ENCODE assay signal across 34 mouse cellular contexts in the genomic region with DNA sequence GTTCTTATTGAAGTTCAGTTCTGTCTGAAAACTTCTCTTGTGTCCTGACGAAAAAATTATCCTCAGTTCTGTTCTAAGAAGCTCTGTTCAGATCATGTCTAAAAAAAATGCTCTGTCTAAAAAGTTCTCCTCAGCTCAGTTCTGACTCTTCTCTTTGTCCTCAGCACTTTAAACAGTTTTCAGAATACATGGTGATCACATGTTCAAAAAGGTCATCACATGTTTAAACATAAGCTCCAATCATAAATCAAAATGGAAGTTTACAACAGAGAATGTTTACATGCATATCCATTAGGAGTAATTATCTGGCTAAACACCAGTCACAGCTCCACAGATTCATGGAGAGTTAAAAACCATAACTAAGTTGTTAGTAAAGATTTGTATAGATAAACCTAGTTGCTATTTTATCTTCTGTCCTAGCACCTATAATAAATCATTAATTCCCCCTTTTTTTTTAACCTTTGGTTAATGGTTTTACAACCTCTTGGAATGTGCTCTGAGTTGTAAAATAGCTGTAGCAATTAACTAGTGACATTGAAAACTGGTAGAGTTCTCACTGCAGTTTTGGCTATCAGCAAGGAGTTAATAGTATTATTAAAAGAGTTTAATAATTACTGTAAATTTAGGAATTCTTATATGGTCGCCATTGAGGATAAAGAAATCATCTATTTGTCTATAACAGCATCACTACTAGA. TPM values are rescaled to one million over a fixed set of nuclear protein-coding genes. Genes with fewer than 3 reads are reported as not detected.
DNase-seq lines count a peak whose midpoint lies in the region; ATAC-seq and TF ChIP-seq lines count a peak whose summit lies in the region.
"Had no signal": no experiment of that assay in that cellular context is flagged by ENCODE, and none has a peak within 500 bp of the region (broad histone marks: within the 10 kb centered on the region; RNA-seq: fewer than 3 reads in every experiment).

No protein-coding gene starts in this region.

- no peak for DNase-seq in forebrain, embryonic 10.5 days (ENCODE audit: extremely low spot score, low spot score)
- DNase-seq in forebrain, postnatal 0 days = no peak
- DNase-seq in liver = no peak
- DNase-seq: adrenal gland, postnatal 14 days; cerebellum, adult 11 months; cerebellum, adult 9-10 months; cerebellum, postnatal 36 days; gastrocnemius, postnatal 36 days; heart, adult 18-20 months; heart, postnatal 36 days; kidney, adult 8-10 months; kidney, postnatal 14 days; layer of hippocampus, adult 9-11 months; lung, adult 2 months; lung, postnatal 10 days; midbrain, embryonic 14.5 days; thymus, adult 2 months; thymus, postnatal 36 days had no signal

- H3K4me1 ChIP-seq in forebrain, embryonic 10.5 days = peaks cover 29% of the 10 kb centered on the region
- no peaks in the 10 kb centered on the region for H3K4me1 ChIP-seq in forebrain, postnatal 0 days (ENCODE audit: insufficient read depth)
- H3K4me1 ChIP-seq in liver, embryonic 12.5 days = peaks cover 62% of the 10 kb centered on the region
- H3K4me1 ChIP-seq in intestine, embryonic 15.5 days (replicated peaks) = no peaks in the 10 kb centered on the region; the same call in 1 of the 2 replicates
- no peaks in the 10 kb centered on the region; the same call in 1 of the 2 replicates for H3K4me1 ChIP-seq in limb, embryonic 12.5 days (replicated peaks)
- H3K4me1 ChIP-seq: embryonic facial prominence, embryonic 15.5 days had no signal

- no peak overlapping the region for H3K4me3 ChIP-seq in forebrain, embryonic 10.5 days
- H3K4me3 ChIP-seq in forebrain, postnatal 0 days (ENCODE audit: low read depth, low read length) = no peak overlapping the region
- H3K4me3 ChIP-seq in liver, embryonic 12.5 days = no peak overlapping the region
- no peak overlapping the region for H3K4me3 ChIP-seq in intestine, embryonic 15.5 days (replicated peaks)
- no peak overlapping the region for H3K4me3 ChIP-seq in limb, embryonic 12.5 days (replicated peaks)
- H3K4me3 ChIP-seq: embryonic facial prominence, embryonic 15.5 days had no signal

- H3K27me3 ChIP-seq in forebrain, embryonic 10.5 days (ENCODE audit: poor library complexity, severe bottlenecking) = peaks cover 59% of the 10 kb centered on the region
- H3K27me3 ChIP-seq in forebrain, postnatal 0 days (ENCODE audit: insufficient read depth, low read length) = no peaks in the 10 kb centered on the region
- H3K27me3 ChIP-seq in liver, embryonic 12.5 days (replicated peaks) = no peaks in the 10 kb centered on the region
- no peaks in the 10 kb centered on the region for H3K27me3 ChIP-seq in intestine, embryonic 15.5 days (replicated peaks)
- H3K27me3 ChIP-seq in limb, embryonic 12.5 days = no peaks in the 10 kb centered on the region
- H3K27me3 ChIP-seq: embryonic facial prominence, embryonic 15.5 days had no signal

- H3K4me2 ChIP-seq in forebrain, postnatal 0 days (ENCODE audit: low read depth) = no peak overlapping the region
- H3K4me2 ChIP-seq in liver, embryonic 12.5 days = no peak overlapping the region
- H3K4me2 ChIP-seq in intestine, embryonic 15.5 days (replicated peaks) = 0 out of 2 replicates have a peak overlapping the region, but pooled peaks have one; percentile 6
- H3K4me2 ChIP-seq in limb, embryonic 12.5 days = no peak overlapping the region
- H3K4me2 ChIP-seq: embryonic facial prominence, embryonic 15.5 days; heart, embryonic 11.5 days; hindbrain, embryonic 14.5 days; liver, embryonic 11.5 days had no signal

- 0 out of 2 replicates have a peak overlapping the region, but pooled peaks have one; percentile 48 for H3K27ac ChIP-seq in forebrain, embryonic 10.5 days
- H3K27ac ChIP-seq in forebrain, postnatal 0 days (ENCODE audit: low read depth, low read length) = no peak overlapping the region
- H3K27ac ChIP-seq in liver, embryonic 12.5 days = 0 out of 2 replicates have a peak overlapping the region, but pooled peaks have one; percentile 1
- H3K27ac ChIP-seq in intestine, embryonic 15.5 days = peak overlapping the region; percentile 72
- 0 out of 2 replicates have a peak overlapping the region, but pooled peaks have one; percentile 12 for H3K27ac ChIP-seq in limb, embryonic 12.5 days
- H3K27ac ChIP-seq: embryonic facial prominence, embryonic 15.5 days; hindbrain, embryonic 14.5 days; macrophage had no signal

- ATAC-seq in forebrain, postnatal 0 days = no peak
- no peak for ATAC-seq in liver, embryonic 12.5 days
- ATAC-seq in intestine, embryonic 15.5 days = peak; percentile 69
- no peak for ATAC-seq in limb, embryonic 12.5 days (ENCODE audit: insufficient number of reproducible peaks, insufficient read depth, low FRiP score, low TSS enrichment, low read depth)
- no peak for ATAC-seq in erythroid progenitor cell, adult 5-6 weeks (replicated peaks; ENCODE audit: low FRiP score, poor library complexity, severe bottlenecking)
- ATAC-seq: CD4-positive, CD25-positive, alpha-beta regulatory T cell, adult 4 months had no signal

- no peaks in the 10 kb centered on the region for H3K9me3 ChIP-seq in forebrain, embryonic 10.5 days
- H3K9me3 ChIP-seq in forebrain, postnatal 0 days (ENCODE audit: low read length) = no peaks in the 10 kb centered on the region
- no peaks in the 10 kb centered on the region for H3K9me3 ChIP-seq in liver, embryonic 12.5 days (replicated peaks)
- H3K9me3 ChIP-seq in intestine, embryonic 15.5 days = no peaks in the 10 kb centered on the region
- H3K9me3 ChIP-seq in limb, embryonic 12.5 days = no peaks in the 10 kb centered on the region
- H3K9me3 ChIP-seq: embryonic facial prominence, embryonic 15.5 days had no signal

- WGBS in forebrain, embryonic 10.5 days = 42% methylated on average over 2 of the region's 2 CpGs
- WGBS in forebrain, postnatal 0 days = 34% methylated on average over 2 of the region's 2 CpGs
- 50% methylated on average over 2 of the region's 2 CpGs for WGBS in liver, embryonic 12.5 days (ENCODE audit: insufficient replicate concordance)
- 12% methylated on average over 2 of the region's 2 CpGs for WGBS in intestine, embryonic 15.5 days
- WGBS in limb, embryonic 12.5 days = 24% methylated on average over 2 of the region's 2 CpGs

- no peaks in the 10 kb centered on the region for H3K36me3 ChIP-seq in forebrain, embryonic 10.5 days (replicated peaks)
- H3K36me3 ChIP-seq in forebrain, postnatal 0 days (ENCODE audit: insufficient read depth) = no peaks in the 10 kb centered on the region
- H3K36me3 ChIP-seq in liver, embryonic 12.5 days = no peaks in the 10 kb centered on the region
- no peaks in the 10 kb centered on the region for H3K36me3 ChIP-seq in intestine, embryonic 15.5 days
- H3K36me3 ChIP-seq in limb, embryonic 12.5 days = no peaks in the 10 kb centered on the region
- H3K36me3 ChIP-seq: embryonic facial prominence, embryonic 15.5 days had no signal

- no peak for TF ChIP-seq CTCF in forebrain, postnatal 0 days (IDR thresholded peaks at IDR 0.05; ENCODE audit: low read depth)

- no peak overlapping the region for H3K9ac ChIP-seq in forebrain, postnatal 0 days
- no peak overlapping the region for H3K9ac ChIP-seq in liver, embryonic 12.5 days
- H3K9ac ChIP-seq in intestine, embryonic 15.5 days = no peak overlapping the region
- H3K9ac ChIP-seq in limb, embryonic 12.5 days (replicated peaks) = no peak overlapping the region
- H3K9ac ChIP-seq: embryonic facial prominence, embryonic 15.5 days; hindbrain, embryonic 14.5 days had no signal

RNA-seq across cellular contexts. Expression of a gene that starts 2.7 kb away (rescaled TPM):
- polyA plus RNA-seq in forebrain, embryonic 10.5 days (2016; fragmentation: Nextera tagmentation; extraction: Ambion mirVana) = 0.11 TPM in 1 of 2 replicates, not detected in the other
- not detected in 2 replicates for total RNA-seq in forebrain, postnatal 0 days (2014; rRNA removed)
- not detected in 2 replicates for polyA plus RNA-seq in forebrain, postnatal 0 days (2015; fragmentation: Nextera tagmentation; extraction: Ambion mirVana)
- 2.8 and 3.7 TPM in 2 replicates for polyA plus RNA-seq in liver, embryonic 12.5 days (2016; fragmentation: Nextera tagmentation; extraction: Ambion mirVana)
- 2.4 and 3.3 TPM in 2 replicates for polyA plus RNA-seq in intestine, embryonic 15.5 days (2015; fragmentation: Nextera tagmentation; extraction: Ambion mirVana)
- polyA plus RNA-seq in limb, embryonic 12.5 days (2016; fragmentation: Nextera tagmentation; extraction: Ambion mirVana) = not detected in 2 replicates
- total RNA-seq in erythroid progenitor cell, adult 5-6 weeks (2015; ENCODE audit: low replicate concordance) = 2.9 and 4.2 TPM in 2 replicates
- total RNA-seq in erythroid progenitor cell, adult 5-6 weeks (2017; ENCODE audit: low replicate concordance) = 3.5 and 16.2 TPM in 2 replicates
- total RNA-seq: gastrocnemius, adult 18-20 months; gastrocnemius, postnatal 36 days; left cerebral cortex, postnatal 10 days; megakaryocyte-erythroid progenitor cell, adult 5-6 weeks had no signal
- polyA plus RNA-seq: midbrain, embryonic 14.5 days had no signal

RNA-seq across cellular contexts. Expression of a gene that starts 19.2 kb away (rescaled TPM):
- polyA plus RNA-seq in forebrain, embryonic 10.5 days (2016; fragmentation: Nextera tagmentation; extraction: Ambion mirVana) = not detected in 2 replicates
- not detected in 2 replicates for total RNA-seq in forebrain, postnatal 0 days (2014; rRNA removed)
- polyA plus RNA-seq in forebrain, postnatal 0 days (2015; fragmentation: Nextera tagmentation; extraction: Ambion mirVana) = not detected in 2 replicates
- 0.77 and 1.3 TPM in 2 replicates for polyA plus RNA-seq in liver, embryonic 12.5 days (2016; fragmentation: Nextera tagmentation; extraction: Ambion mirVana)
- polyA plus RNA-seq in intestine, embryonic 15.5 days (2015; fragmentation: Nextera tagmentation; extraction: Ambion mirVana) = 0.19 and 0.23 TPM in 2 replicates
- not detected in 2 replicates for polyA plus RNA-seq in limb, embryonic 12.5 days (2016; fragmentation: Nextera tagmentation; extraction: Ambion mirVana)
- 8.0 and 24.9 TPM in 2 replicates for total RNA-seq in erythroid progenitor cell, adult 5-6 weeks (2015; ENCODE audit: low replicate concordance)
- total RNA-seq in erythroid progenitor cell, adult 5-6 weeks (2017; ENCODE audit: low replicate concordance) = 9.3 and 19.0 TPM in 2 replicates
- total RNA-seq: gastrocnemius, adult 18-20 months; gastrocnemius, postnatal 36 days; heart, adult 18-20 months; heart, postnatal 36 days; megakaryocyte-erythroid progenitor cell, adult 5-6 weeks had no signal
- polyA plus RNA-seq: CD4-positive, CD25-positive, alpha-beta regulatory T cell, adult 4 months; embryonic facial prominence, embryonic 15.5 days; heart, embryonic 11.5 days; heart, embryonic 16.5 days; hindbrain, embryonic 14.5 days; limb, embryonic 11.5 days; midbrain, embryonic 14.5 days; neural tube, embryonic 11.5 days had no signal

RNA-seq across cellular contexts. Expression of a gene that starts 32.5 kb away (rescaled TPM):
- 0.42 and 0.57 TPM in 2 replicates for polyA plus RNA-seq in forebrain, embryonic 10.5 days (2016; fragmentation: Nextera tagmentation; extraction: Ambion mirVana)
- 0.23 and 0.43 TPM in 2 replicates for total RNA-seq in forebrain, postnatal 0 days (2014; rRNA removed)
- 0.07 TPM in 1 of 2 replicates, not detected in the other for polyA plus RNA-seq in forebrain, postnatal 0 days (2015; fragmentation: Nextera tagmentation; extraction: Ambion mirVana)
- polyA plus RNA-seq in liver, embryonic 12.5 days (2016; fragmentation: Nextera tagmentation; extraction: Ambion mirVana) = 6.3 and 7.5 TPM in 2 replicates
- 0.24 and 0.37 TPM in 2 replicates for polyA plus RNA-seq in intestine, embryonic 15.5 days (2015; fragmentation: Nextera tagmentation; extraction: Ambion mirVana)
- polyA plus RNA-seq in limb, embryonic 12.5 days (2016; fragmentation: Nextera tagmentation; extraction: Ambion mirVana) = 0.10 and 0.58 TPM in 2 replicates
- 5.8 and 18.4 TPM in 2 replicates for total RNA-seq in erythroid progenitor cell, adult 5-6 weeks (2015; ENCODE audit: low replicate concordance)
- 5.7 and 7.7 TPM in 2 replicates for total RNA-seq in erythroid progenitor cell, adult 5-6 weeks (2017; ENCODE audit: low replicate concordance)

RNA-seq across cellular contexts. Expression of a gene that starts 34.2 kb away (rescaled TPM):
- not detected in 2 replicates for polyA plus RNA-seq in forebrain, embryonic 10.5 days (2016; fragmentation: Nextera tagmentation; extraction: Ambion mirVana)
- total RNA-seq in forebrain, postnatal 0 days (2014; rRNA removed) = 0.24 TPM in 1 of 2 replicates, not detected in the other
- polyA plus RNA-seq in forebrain, postnatal 0 days (2015; fragmentation: Nextera tagmentation; extraction: Ambion mirVana) = 0.08 and 0.09 TPM in 2 replicates
- polyA plus RNA-seq in liver, embryonic 12.5 days (2016; fragmentation: Nextera tagmentation; extraction: Ambion mirVana) = 0.42 and 0.56 TPM in 2 replicates
- 0.24 and 0.37 TPM in 2 replicates for polyA plus RNA-seq in intestine, embryonic 15.5 days (2015; fragmentation: Nextera tagmentation; extraction: Ambion mirVana)
- polyA plus RNA-seq in limb, embryonic 12.5 days (2016; fragmentation: Nextera tagmentation; extraction: Ambion mirVana) = 0.13 TPM in 1 of 2 replicates, not detected in the other
- total RNA-seq in erythroid progenitor cell, adult 5-6 weeks (2015; ENCODE audit: low replicate concordance) = 1.3 and 4.3 TPM in 2 replicates
- 1.4 and 5.2 TPM in 2 replicates for total RNA-seq in erythroid progenitor cell, adult 5-6 weeks (2017; ENCODE audit: low replicate concordance)
- total RNA-seq: gastrocnemius, adult 18-20 months; gastrocnemius, postnatal 36 days; heart, postnatal 36 days; left cerebral cortex, postnatal 10 days had no signal
- polyA plus RNA-seq: CD4-positive, CD25-positive, alpha-beta regulatory T cell, adult 4 months; embryonic facial prominence, embryonic 15.5 days; hindbrain, embryonic 14.5 days; midbrain, embryonic 14.5 days had no signal

RNA-seq across cellular contexts. Expression of a gene that starts 49.2 kb away (rescaled TPM):
- 0.06 TPM in 1 of 2 replicates, not detected in the other for polyA plus RNA-seq in forebrain, embryonic 10.5 days (2016; fragmentation: Nextera tagmentation; extraction: Ambion mirVana)
- 0.08 and 0.19 TPM in 2 replicates for total RNA-seq in forebrain, postnatal 0 days (2014; rRNA removed)
- 0.21 TPM in 1 of 2 replicates, not detected in the other for polyA plus RNA-seq in forebrain, postnatal 0 days (2015; fragmentation: Nextera tagmentation; extraction: Ambion mirVana)
- 1.4 and 2.0 TPM in 2 replicates for polyA plus RNA-seq in liver, embryonic 12.5 days (2016; fragmentation: Nextera tagmentation; extraction: Ambion mirVana)
- 0.28 and 0.45 TPM in 2 replicates for polyA plus RNA-seq in intestine, embryonic 15.5 days (2015; fragmentation: Nextera tagmentation; extraction: Ambion mirVana)
- 0.10 TPM in 1 of 2 replicates, not detected in the other for polyA plus RNA-seq in limb, embryonic 12.5 days (2016; fragmentation: Nextera tagmentation; extraction: Ambion mirVana)
- 7.9 and 12.6 TPM in 2 replicates for total RNA-seq in erythroid progenitor cell, adult 5-6 weeks (2015; ENCODE audit: low replicate concordance)
- total RNA-seq in erythroid progenitor cell, adult 5-6 weeks (2017; ENCODE audit: low replicate concordance) = 2.6 and 8.1 TPM in 2 replicates
- total RNA-seq: left cerebral cortex, postnatal 10 days had no signal
- polyA plus RNA-seq: neural tube, embryonic 11.5 days had no signal
